Mouse (Mus musculus): ENCODE results near the gene Mosmo.

Gene Mosmo

GRCm38 (mm10) chr7:120712071-120712470 is 34.7 kb downstream of the Mosmo start:
- no peak for DNase-seq

GRCm38 (mm10) chr7:120713225-120713624 is 35.8 kb downstream of the Mosmo start:
- no peak for DNase-seq

DNA sequence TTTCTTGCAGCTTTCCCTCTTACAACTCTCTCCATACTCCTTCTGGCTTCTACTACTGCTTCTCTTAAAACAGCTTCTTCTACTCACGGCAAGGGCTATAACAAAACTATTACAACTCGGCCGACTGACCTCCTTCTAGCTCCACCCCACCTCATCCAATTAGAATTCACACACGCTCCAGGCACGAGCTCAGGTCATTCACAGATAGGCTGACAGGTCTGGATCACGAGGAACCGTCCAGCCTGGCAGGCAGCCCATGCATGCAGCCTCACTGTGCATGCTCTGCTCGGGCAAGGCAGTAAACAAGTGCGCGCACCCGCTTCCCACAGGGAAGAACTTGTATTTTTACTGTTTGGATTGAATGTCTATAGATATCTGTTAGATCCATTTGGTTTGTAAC is 36.5 kb downstream of the Mosmo start:
- DNase-seq = peak; percentile 28

GRCm38 (mm10) chr7:120717261-120717660 is 39.8 kb downstream of the Mosmo start:
- no peak for DNase-seq

DNA sequence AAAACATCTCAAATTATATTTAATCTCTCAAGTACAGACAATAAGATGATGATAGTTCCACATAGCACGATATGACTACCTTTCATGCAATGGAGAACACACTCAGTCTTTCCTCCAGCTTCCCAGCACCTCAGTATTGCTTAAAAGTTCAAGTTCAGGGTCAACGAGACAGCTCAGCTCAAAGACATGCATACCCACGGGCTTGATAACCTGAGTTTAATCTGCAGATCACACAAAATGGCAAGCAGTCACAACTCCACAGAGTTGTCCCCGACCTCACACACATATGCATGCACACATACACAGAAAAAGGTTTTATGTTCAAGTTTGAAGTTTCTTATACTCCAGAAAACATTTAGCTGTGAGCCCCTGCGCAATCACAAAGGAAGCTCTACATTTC is 43.6 kb downstream of the Mosmo start:
- no peak for DNase-seq

DNA sequence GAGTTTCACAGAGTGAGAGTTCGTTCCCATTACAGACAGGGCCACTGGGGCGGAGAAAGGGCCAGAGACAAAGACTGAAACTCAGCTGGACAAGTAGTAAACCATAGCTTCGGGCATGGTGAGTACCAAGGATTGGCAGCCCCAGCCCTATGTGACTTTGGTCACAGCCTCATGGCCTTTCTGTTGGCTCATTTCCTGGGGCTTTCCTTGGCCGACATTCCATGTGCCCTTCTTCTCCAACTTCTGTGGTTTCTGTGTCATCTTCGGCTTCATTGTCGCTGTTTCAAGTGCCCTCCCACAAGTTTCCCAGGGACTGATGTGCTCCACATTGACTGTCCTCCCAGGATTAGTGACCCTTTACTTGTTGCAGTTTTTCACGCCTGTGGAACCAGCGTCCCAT is 44.0 kb downstream of the Mosmo start:
- no peak for DNase-seq

- no peak for DNase-seq
Measured at GRCm38 (mm10) chr7:120722063-120722462, 44.6 kb downstream of the Mosmo start.

DNA sequence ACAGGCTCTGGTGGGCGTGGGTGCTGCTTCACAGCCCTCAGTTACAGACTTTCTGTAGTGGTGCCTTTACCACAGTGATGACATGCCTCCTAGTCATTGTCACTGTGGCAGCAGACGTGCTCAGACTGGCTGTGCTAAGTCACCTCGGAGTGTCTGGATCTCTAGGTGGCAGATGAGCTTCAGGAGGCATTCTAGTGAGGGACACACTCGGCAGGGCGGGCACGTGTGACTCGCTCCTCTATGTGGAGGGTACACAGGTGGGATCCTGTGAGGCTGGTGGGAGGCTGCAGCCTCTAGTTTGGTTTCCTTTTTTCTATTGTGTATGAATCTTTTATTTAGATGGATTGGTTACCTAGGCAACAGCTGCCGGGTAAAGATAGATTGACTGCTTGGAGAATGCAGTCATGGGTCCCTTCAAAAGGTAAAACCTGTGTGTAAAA is 45.4 kb downstream of the Mosmo start:
- no peak for DNase-seq

- peak; percentile 17 for DNase-seq
Measured at GRCm38 (mm10) chr7:120727581-120727980, 50.2 kb downstream of the Mosmo start.

DNA sequence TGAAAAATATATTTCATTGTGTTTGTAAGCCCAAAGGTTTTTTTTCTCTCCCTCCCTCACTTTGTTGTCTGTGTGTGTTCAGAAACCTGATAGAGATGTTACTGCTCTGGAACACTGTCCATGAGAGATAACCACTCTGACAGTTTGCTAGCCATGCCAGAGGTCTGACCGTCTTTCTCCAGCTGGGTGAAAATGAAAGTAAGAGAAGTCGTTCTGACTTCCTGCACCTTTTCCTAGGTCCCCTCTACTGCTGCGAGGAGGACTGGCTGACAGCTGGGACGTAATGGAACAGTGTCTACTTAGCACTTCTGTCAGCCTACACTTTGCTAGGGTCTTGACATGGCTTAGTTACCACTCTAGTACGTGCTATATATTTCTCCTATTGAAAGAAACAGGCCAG is 52.2 kb downstream of the Mosmo start:
- no peak for DNase-seq

GRCm38 (mm10) chr7:120732906-120733305 is 55.5 kb downstream of the Mosmo start:
- DNase-seq = no peak

DNA sequence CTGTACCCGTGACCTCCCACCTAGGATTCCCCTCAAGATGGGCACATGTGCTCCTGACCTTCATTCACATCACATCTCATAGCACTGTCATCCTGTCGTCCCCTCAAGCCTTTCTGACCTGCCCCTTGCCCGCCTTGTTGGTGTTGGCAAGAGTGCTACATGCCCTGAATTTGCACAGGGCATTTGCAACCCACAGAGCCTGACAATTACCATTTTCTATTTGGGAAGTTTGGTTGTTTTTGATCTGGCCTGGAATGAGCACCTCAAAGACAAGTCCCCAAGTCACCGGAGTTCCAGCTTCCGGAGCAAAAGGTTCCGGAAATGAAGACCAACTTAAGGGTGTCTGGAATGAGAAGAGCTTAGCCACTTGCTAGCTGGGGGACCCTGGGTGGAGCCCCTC is 61.6 kb downstream of the Mosmo start, which contains the start of gene Vwa3a:
Gene Vwa3a, plus strand, starts transcription at position 301 of the 400 bp plus-strand sequence.
- DNase-seq = no peak

GRCm38 (mm10) chr7:120739558-120740101 is 62.2 kb downstream of the Mosmo start:
- DNase-seq = peak; percentile 31

DNA sequence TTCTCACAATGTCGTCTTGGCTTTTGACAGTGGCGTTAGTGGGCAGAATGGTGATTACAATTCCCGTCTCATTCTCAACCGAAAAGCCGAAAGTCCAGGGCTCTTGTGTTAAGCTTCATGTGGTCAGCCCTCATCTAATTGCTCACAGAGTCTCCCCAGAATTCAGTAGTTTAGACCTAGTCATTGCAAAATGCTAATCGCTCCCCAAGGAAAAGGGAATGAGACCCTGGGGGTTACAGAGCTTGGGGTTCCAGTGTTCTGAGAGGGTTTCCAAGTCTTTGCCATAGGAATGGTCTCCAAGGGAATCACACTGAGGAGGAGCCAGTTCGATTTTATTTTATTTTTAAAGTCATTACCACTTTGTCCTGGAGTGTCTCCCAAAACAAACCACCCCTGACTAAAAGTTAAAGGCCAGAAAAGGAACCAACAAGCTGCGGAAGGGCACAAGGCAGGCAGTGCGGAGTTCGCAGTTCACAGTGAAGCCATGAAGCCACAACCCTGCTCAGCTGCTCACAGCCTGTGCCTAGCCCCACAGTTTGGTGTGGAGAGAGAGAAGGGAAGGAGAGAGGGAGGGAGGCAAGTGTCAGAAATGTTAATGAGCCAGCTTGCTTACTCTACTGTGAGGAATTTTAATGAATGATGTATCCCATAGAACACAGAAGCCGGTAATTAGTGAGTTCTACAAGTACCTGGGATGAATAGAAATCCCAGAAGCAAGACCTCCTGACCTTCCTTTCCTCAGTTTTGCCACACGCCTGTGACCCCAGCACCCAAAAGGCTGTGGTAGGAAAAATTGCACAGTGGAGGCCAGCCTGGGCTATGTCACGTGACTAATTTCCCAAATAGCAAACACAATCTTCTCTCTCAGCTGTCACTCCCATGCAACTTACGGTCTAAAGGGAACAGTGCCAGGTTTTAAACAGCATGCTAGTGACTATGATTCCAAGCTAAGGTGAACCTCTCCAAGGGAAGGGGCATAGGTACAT is 66.2 kb downstream of the Mosmo start:
- DNase-seq = peak; percentile 26

GRCm38 (mm10) chr7:120744606-120745005 is 67.2 kb downstream of the Mosmo start:
- DNase-seq = peak; percentile 19

- DNase-seq = no peak
Measured at GRCm38 (mm10) chr7:120746029-120746428, 68.6 kb downstream of the Mosmo start.

- DNase-seq = no peak
Measured at GRCm38 (mm10) chr7:120746821-120747220, 69.4 kb downstream of the Mosmo start.

- no peak for DNase-seq
Measured at GRCm38 (mm10) chr7:120748478-120748877, 71.1 kb downstream of the Mosmo start.

- DNase-seq = no peak
Measured at GRCm38 (mm10) chr7:120751330-120751729, 73.9 kb downstream of the Mosmo start.

- DNase-seq = no peak
Measured at GRCm38 (mm10) chr7:120751906-120752305, 74.5 kb downstream of the Mosmo start.

DNA sequence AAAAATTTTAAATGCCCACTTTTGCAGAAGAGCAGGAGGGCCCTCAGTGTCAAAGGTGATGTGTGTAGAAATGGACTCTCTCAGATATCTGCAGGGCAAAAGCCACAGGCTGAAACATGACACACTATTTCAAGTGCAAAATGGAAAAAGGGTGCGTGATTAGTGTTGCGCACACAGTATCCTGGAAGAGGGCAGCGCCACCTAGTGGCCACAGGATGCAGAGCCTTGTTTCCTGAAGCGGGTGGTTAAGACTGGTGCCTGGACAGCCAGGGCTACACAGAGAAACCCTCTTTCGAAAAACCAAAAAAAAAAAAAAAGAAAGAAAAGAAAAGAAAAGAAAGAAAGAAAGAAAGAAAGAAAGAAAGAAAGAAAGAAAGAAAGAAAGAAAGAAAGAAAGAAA is 77.3 kb downstream of the Mosmo start:
- DNase-seq = peak; percentile 53

- DNase-seq = no peak
Measured at GRCm38 (mm10) chr7:120767369-120767768, 90.0 kb downstream of the Mosmo start.

DNA sequence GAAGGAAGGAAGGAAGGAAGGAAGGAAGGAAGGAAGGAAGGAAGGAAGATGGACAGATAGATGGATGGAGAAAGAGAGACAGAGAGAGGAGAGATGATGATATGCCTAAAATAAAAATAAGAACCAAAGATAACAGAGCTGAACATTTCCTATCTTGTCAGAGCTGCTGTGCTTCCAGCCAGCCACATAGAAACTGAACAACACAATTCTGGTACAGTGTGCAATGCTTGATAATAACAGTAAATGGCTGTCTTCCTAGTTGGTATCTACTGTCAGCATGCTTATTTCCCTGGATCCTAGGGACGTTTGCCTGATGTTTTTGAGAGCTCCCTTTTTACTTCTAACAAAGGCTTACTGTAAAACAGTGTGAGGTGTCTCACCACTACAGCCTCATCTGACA is 94.0 kb downstream of the Mosmo start:
- DNase-seq = no peak

DNA sequence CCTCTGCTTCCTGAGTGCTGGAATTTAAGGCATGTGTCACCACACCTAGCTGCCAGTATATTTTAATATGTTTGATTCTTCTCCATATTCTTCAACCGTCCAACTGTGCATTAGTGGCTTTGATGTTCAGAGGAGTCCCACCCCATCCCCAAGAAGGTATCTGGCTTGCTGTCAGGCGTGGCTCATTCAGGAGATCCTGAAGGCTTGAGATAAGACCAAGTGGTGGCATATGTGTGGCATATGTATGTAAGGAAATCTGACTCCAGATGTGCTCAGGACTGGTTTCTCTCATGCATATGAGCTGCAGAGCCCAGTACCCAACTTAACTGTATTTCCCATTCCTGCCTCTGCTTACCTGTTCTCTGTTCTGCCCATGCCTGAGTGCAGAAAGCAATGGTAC is 100.6 kb downstream of the Mosmo start:
- no peak for DNase-seq

Measured in kidney, adult 11 months (tissue).